Mouse (Mus musculus) embryo, embryonic 11 days (tissue): Measurements from ENCODE around the gene Zfp444.
"Not testable (repeated sequence)": the region's sequence is repeated elsewhere in the genome, so short reads cannot be mapped to it uniquely, and the experiment has no call there.

Experiments
- DNase-seq: peaks from one replicate; pipeline ENCODE4 v3.0.0-alpha.2; 2015

The Zfp444 gene

GRCm38 (mm10) chr7:6221978-6222377 lies 50.0 kb downstream of the Zfp444 start, which contains the start of gene Zscan5b:
TSS of gene Zscan5b (plus strand) at chr7:6222278.
- DNase-seq: no peak

DNA sequence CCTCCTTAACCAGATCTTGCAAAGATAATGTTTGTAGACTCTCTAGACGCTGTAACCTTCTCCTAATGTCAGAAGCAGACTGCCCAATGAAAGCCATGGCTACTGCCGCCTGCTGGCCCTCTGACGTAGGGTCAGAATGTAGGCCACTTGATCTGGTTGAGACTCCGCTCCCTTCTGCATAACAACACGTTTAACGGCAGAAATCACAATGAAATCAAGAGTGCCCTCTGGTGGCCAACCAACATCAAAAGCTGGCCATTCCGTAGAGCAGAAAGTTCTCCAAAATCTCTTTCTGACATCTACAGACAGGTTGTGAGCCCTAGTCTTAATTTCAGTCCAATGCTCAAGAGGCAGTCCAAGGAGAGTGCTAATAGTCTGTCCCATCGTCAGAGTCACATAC lies 56.5 kb downstream of the Zfp444 start:
- DNase-seq: not testable (repeated sequence)

GRCm38 (mm10) chr7:6239787-6240186 lies 67.8 kb downstream of the Zfp444 start:
- no peak for DNase-seq

GRCm38 (mm10) chr7:6240841-6241425 lies 68.9 kb downstream of the Zfp444 start:
- DNase-seq: peak; percentile 52
